Mouse (Mus musculus) MEL (cell line): ENCODE data around the gene Hnrnpu.

Source experiments
- CTCF ChIP-seq, 3 experiments: IDR thresholded peaks in 2 of 3; conservative IDR thresholded peaks in 1 of 3; 2 replicates each; pipeline ENCODE4 v1.5.1; 2011 to 2012; ENCODE audit warnings: low read length in 3 of 3, low read depth in 2 of 3, mild to moderate bottlenecking in 2 of 3, improper control_type of control experiment in 1 of 3, inconsistent platforms in 1 of 3, mixed read lengths in 1 of 3, moderate library complexity in 1 of 3; ENCODE audit not compliant: control insufficient read depth in 1 of 3, insufficient read depth in 1 of 3, poor library complexity in 1 of 3, severe bottlenecking in 1 of 3
- MAZ ChIP-seq: IDR thresholded peaks from 2 replicates; pipeline ENCODE4 v1.6.1; 2012; ENCODE audit warnings: low read depth, mild to moderate bottlenecking, inconsistent platforms, low read length, improper control_type of control experiment
- POLR2AphosphoS5 ChIP-seq: IDR thresholded peaks from 2 replicates; pipeline ENCODE4 v1.6.1; 2012; ENCODE audit warnings: low read depth, borderline replicate concordance, mild to moderate bottlenecking, inconsistent platforms, low read length, moderate library complexity, mixed read lengths
- RCOR1 ChIP-seq: IDR thresholded peaks from 2 replicates; pipeline ENCODE4 v1.6.1; 2012; ENCODE audit warnings: low read depth, mild to moderate bottlenecking, inconsistent platforms, low read length, improper control_type of control experiment
- USF1 ChIP-seq: IDR thresholded peaks from 2 replicates; pipeline ENCODE4 v1.6.1; 2014; ENCODE audit warnings: low read depth, mild to moderate bottlenecking, inconsistent platforms, low read length, improper control_type of control experiment, moderate library complexity
- ZC3H11A ChIP-seq: IDR thresholded peaks from 2 replicates; pipeline ENCODE4 v1.6.1; 2012; ENCODE audit warnings: low read depth, mild to moderate bottlenecking, inconsistent platforms, low read length, improper control_type of control experiment
- ZNF384 ChIP-seq: IDR thresholded peaks from 2 replicates; pipeline ENCODE4 v1.6.1; 2012; ENCODE audit warnings: low read depth, mild to moderate bottlenecking, inconsistent platforms, low read length, improper control_type of control experiment

- TF ChIP-seq ZC3H11A (no peak), MAZ (no peak), USF1 (no peak), RCOR1 (no peak), CTCF (IDR thresholded peaks at IDR 0.05 in 2 of 3, conservative IDR thresholded peaks at IDR 0.05 in 1 of 3; ENCODE audit: control insufficient read depth in 1 of 3, insufficient read depth in 1 of 3, low read depth in 2 of 3, low read length in 3 of 3, poor library complexity in 1 of 3, severe bottlenecking in 1 of 3) (no peak), ZNF384 (no peak), POLR2AphosphoS5 (no peak)
Observed at GRCm38 (mm10) chr1:178335860-178336261, 1.7 kb downstream of the Hnrnpu start.
